ENCODE assay signal across 8 mouse cellular contexts in genomic region chr16:44331154-44331553, GRCm38 (mm10). TPM values are rescaled to one million over a fixed set of nuclear protein-coding genes. Genes with fewer than 3 reads are reported as not detected.
DNase-seq lines count a peak whose midpoint lies in the region; ATAC-seq and TF ChIP-seq lines count a peak whose summit lies in the region.

No protein-coding gene starts in this region.

- no peak overlapping the region for H3K9ac ChIP-seq in hindbrain, embryonic 11.5 days (ENCODE audit: low read depth, low read length)
- no peak overlapping the region for H3K9ac ChIP-seq in midbrain, postnatal 0 days (replicated peaks; ENCODE audit: low read length, poor library complexity, severe bottlenecking)

- no peaks in the 10 kb centered on the region for H3K9me3 ChIP-seq in hindbrain, embryonic 11.5 days (ENCODE audit: control insufficient read depth, low read length)
- no peaks in the 10 kb centered on the region for H3K9me3 ChIP-seq in midbrain, postnatal 0 days (ENCODE audit: low read length)

- H3K4me2 ChIP-seq in hindbrain, embryonic 11.5 days (replicated peaks; ENCODE audit: low read depth, low read length) = no peak overlapping the region
- peak overlapping the region; percentile 96 for H3K4me2 ChIP-seq in midbrain, postnatal 0 days (ENCODE audit: low read depth, low read length, poor library complexity, severe bottlenecking)

- TF ChIP-seq CTCF in midbrain, postnatal 0 days (IDR thresholded peaks at IDR 0.05) = no peak

- no peak overlapping the region for H3K27ac ChIP-seq in hindbrain, embryonic 11.5 days (ENCODE audit: low read depth, low read length)
- H3K27ac ChIP-seq in midbrain, postnatal 0 days (ENCODE audit: low read depth, low read length) = no peak overlapping the region

- peaks cover 18% of the 10 kb centered on the region for H3K27me3 ChIP-seq in hindbrain, embryonic 11.5 days (ENCODE audit: control insufficient read depth, insufficient read depth, low read length)
- 0 out of 2 replicates have a peak, but pooled peaks cover 3% of the 10 kb centered on the region for H3K27me3 ChIP-seq in midbrain, postnatal 0 days (ENCODE audit: insufficient read depth, low read length)

- H3K36me3 ChIP-seq in hindbrain, embryonic 11.5 days (ENCODE audit: control insufficient read depth, insufficient read depth, low read length) = no peaks in the 10 kb centered on the region
- no peaks in the 10 kb centered on the region for H3K36me3 ChIP-seq in midbrain, postnatal 0 days (ENCODE audit: insufficient read depth, low read length)

- 20% methylated on average over 9 of the region's 9 CpGs for WGBS in hindbrain, embryonic 11.5 days
- WGBS in midbrain, postnatal 0 days = 16% methylated on average over 9 of the region's 9 CpGs

- no peak for ATAC-seq in hindbrain, embryonic 11.5 days (ENCODE audit: low FRiP score)
- ATAC-seq in midbrain, postnatal 0 days (ENCODE audit: low FRiP score) = 0 out of 2 replicates have a peak, but pooled peaks have one; percentile 31
- no peak for ATAC-seq in megakaryocyte, adult 5-6 weeks (ENCODE audit: poor library complexity, severe bottlenecking)

- DNase-seq in layer of hippocampus, adult 9-11 months = peak; percentile 17
- no peak for DNase-seq in layer of hippocampus, postnatal 14 days (ENCODE audit: low spot score in 2 of 2)
- DNase-seq in cerebellum, adult 8-10 months = peak; percentile 51
- peak; percentile 36 for DNase-seq in hindbrain, embryonic 11.5 days (ENCODE audit: low spot score)
- DNase-seq in midbrain, postnatal 0 days (ENCODE audit: low spot score) = peak; percentile 27
- no peak for DNase-seq in thymus, postnatal 10 days (ENCODE audit: low spot score in 2 of 2)
- DNase-seq in thymus, postnatal 36 days = no peak

- no peaks in the 10 kb centered on the region for H3K4me1 ChIP-seq in hindbrain, embryonic 11.5 days (replicated peaks; ENCODE audit: control insufficient read depth, insufficient read depth, low read length)
- H3K4me1 ChIP-seq in midbrain, postnatal 0 days (ENCODE audit: insufficient read depth, low read length) = peaks cover 4% of the 10 kb centered on the region; the same call in 1 of the 2 replicates

- no peak overlapping the region for H3K4me3 ChIP-seq in hindbrain, embryonic 11.5 days (ENCODE audit: low read depth, low read length)
- H3K4me3 ChIP-seq in midbrain, postnatal 0 days (ENCODE audit: low read depth, low read length) = peak overlapping the region; percentile 69

RNA-seq across cellular contexts. Expression of gene Sidt1, which starts 1.8 kb away (rescaled TPM):
- 10 to 100 TPM; 37.3 to 44.4 TPM for total RNA-seq in layer of hippocampus, postnatal 14 days (2021)
- 0.20 and 0.28 TPM in 2 replicates for polyA plus RNA-seq in hindbrain, embryonic 11.5 days (2014; fragmentation: Nextera tagmentation; extraction: Ambion mirVana)
- 30.4 and 35.8 TPM in 2 replicates for total RNA-seq in midbrain, postnatal 0 days (2014; rRNA removed)
- 18.6 and 19.7 TPM in 2 replicates for polyA plus RNA-seq in midbrain, postnatal 0 days (2015; fragmentation: Nextera tagmentation; extraction: Ambion mirVana)
- total RNA-seq in megakaryocyte, adult 5-6 weeks (2015) = 0.07 and 1.5 TPM in 2 replicates
- total RNA-seq in megakaryocyte, adult 5-6 weeks (2017) = 0.29 and 0.73 TPM in 2 replicates

RNA-seq across cellular contexts. Expression of gene Spice1, which starts 15.8 kb away (rescaled TPM):
- 10 to 100 TPM; 15.1 to 16.7 TPM for total RNA-seq in layer of hippocampus, postnatal 14 days (2021)
- 27.2 and 30.1 TPM in 2 replicates for polyA plus RNA-seq in hindbrain, embryonic 11.5 days (2014; fragmentation: Nextera tagmentation; extraction: Ambion mirVana)
- 14.0 and 16.4 TPM in 2 replicates for total RNA-seq in midbrain, postnatal 0 days (2014; rRNA removed)
- polyA plus RNA-seq in midbrain, postnatal 0 days (2015; fragmentation: Nextera tagmentation; extraction: Ambion mirVana) = 9.1 and 10.9 TPM in 2 replicates
- total RNA-seq in megakaryocyte, adult 5-6 weeks (2015) = 14.8 and 17.9 TPM in 2 replicates
- total RNA-seq in megakaryocyte, adult 5-6 weeks (2017) = 12.7 and 23.5 TPM in 2 replicates

Comparison
In these comparisons a context has a peak if more than half of its experiments do, and no peak if none do; other contexts are left out.
1. DNase-seq: peak in layer of hippocampus, adult 9-11 months (single experiment), cerebellum, adult 8-10 months (single experiment), hindbrain, embryonic 11.5 days (single experiment) and midbrain, postnatal 0 days (single experiment); none in layer of hippocampus, postnatal 14 days (0 of 2), thymus, postnatal 10 days (0 of 2) and thymus, postnatal 36 days (0 of 2).
2. RNA of gene Sidt1, which starts 1.8 kb away (total RNA-seq): 37.3 to 44.4 TPM in layer of hippocampus, postnatal 14 days and 30.4 to 35.8 TPM in midbrain, postnatal 0 days; 0.07 to 1.5 TPM in megakaryocyte, adult 5-6 weeks; every median in the first group is over 10 times any median in the second.